Mouse (Mus musculus) heart, embryonic 15.5 days (tissue): ENCODE data around the gene 4833427G06Rik. TPM values are rescaled to one million over a fixed set of nuclear protein-coding genes. Genes with fewer than 3 reads are reported as not detected.
"Not testable (repeated sequence)": the region's sequence is repeated elsewhere in the genome, so short reads cannot be mapped to it uniquely, and the experiment has no call there.

Experiments used
- ATAC-seq: fragments of 200-750 bp; cut with Nextera tagmentation; replicated peaks from 2 replicates; pipeline ENCODE4 v1.8.0; 2017; ENCODE audit warnings: low read depth, moderate TSS enrichment; ENCODE audit not compliant: insufficient number of reproducible peaks, insufficient read depth, low FRiP score
- H3K27ac ChIP-seq: fragments of 300-500 bp; sonication (generic); 2 replicates; pipeline ENCODE4 v1.5.1; 2015; ENCODE audit warnings: mild to moderate bottlenecking, inconsistent platforms
- H3K27me3 ChIP-seq: fragments of 300-500 bp; sonication (generic); 2 replicates; pipeline ENCODE4 v1.6.1; 2015; ENCODE audit warnings: inconsistent platforms
- H3K36me3 ChIP-seq: fragments of 300-500 bp; sonication (generic); 2 replicates; pipeline ENCODE4 v1.6.1; 2015; ENCODE audit warnings: mild to moderate bottlenecking, inconsistent platforms
- H3K4me1 ChIP-seq: fragments of 300-500 bp; sonication (generic); replicated peaks from 2 replicates; pipeline ENCODE4 v1.6.1; 2015; ENCODE audit warnings: inconsistent platforms
- H3K4me2 ChIP-seq: fragments of 300-500 bp; sonication (generic); 2 replicates; pipeline ENCODE4 v1.6.1; 2015; ENCODE audit warnings: inconsistent platforms, mild to moderate bottlenecking, moderate library complexity
- H3K4me3 ChIP-seq: fragments of 300-500 bp; sonication (generic); 2 replicates; pipeline ENCODE4 v1.5.1; 2015; ENCODE audit warnings: mild to moderate bottlenecking, inconsistent platforms
- H3K9ac ChIP-seq: fragments of 300-500 bp; sonication (generic); 2 replicates; pipeline ENCODE4 v1.6.1; 2015; ENCODE audit warnings: mild to moderate bottlenecking, inconsistent platforms
- H3K9me3 ChIP-seq: fragments of 300-500 bp; sonication (generic); replicated peaks from 2 replicates; pipeline ENCODE4 v1.6.1; 2016; ENCODE audit warnings: inconsistent platforms
- WGBS: fragments of 180-500 bp; shearing (Covaris S2); methylation state at CpG from one replicate; pipeline ENCODE4 v1.1.7; 2015; ENCODE audit warnings: mixed read lengths; 5-methylcytosine and 5-hydroxymethylcytosine counted together
- polyA plus RNA-seq: library from polyadenylated mRNA; unstranded; fragments of >200 nt; fragmentation: Nextera tagmentation; extraction: Ambion mirVana; gene quantifications from 2 replicates; pipeline ENCODE4 v1.2.1, GENCODE M21; 2015

Gene 4833427G06Rik
- 0.19 TPM in 1 of 2 replicates, not detected in the other for polyA plus RNA-seq

DNA sequence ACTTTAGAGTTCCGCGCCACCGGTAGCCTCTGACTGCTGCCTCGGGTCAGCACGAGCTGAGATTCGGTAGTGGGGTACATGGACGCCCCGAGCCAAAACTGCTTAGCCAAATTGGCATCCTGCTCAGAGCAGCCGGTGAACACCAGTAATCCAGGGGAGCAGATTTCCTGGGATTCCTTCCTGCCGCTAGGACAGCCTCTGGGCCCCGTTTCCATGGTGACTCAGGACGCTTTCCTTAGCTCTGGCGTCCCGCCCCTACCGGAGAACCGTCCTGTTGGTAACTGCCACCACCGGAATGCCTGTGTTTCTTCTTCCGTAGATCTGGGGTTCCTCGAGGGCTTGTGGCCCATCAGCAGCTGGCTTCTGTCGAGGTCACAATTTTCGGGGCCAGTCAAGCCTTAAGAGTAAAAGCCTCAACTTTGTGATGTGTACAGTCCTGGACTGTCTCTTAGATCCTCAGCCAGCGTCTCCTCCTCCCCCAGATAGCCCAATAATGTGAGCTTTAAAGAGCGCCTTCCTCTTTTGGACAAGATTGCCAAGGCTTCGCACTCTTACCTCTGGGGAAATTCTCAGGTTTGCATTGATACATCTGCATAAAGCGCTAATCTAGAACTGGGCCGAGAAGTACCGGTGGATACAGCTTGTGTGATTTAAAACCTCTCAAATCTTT is at the start of gene 4833427G06Rik:
Gene 4833427G06Rik, minus strand, starts transcription at position 323 of the 670 bp plus-strand sequence.
- Histone ChIP-seq H3K27me3 (peaks cover 18% of the 10 kb centered on the region), H3K4me1 (peaks cover 16% of the 10 kb centered on the region), H3K27ac (no peak within 1 kb of the TSS), H3K9me3 (no peaks in the 10 kb centered on the region), H3K4me2 (peak within 1 kb of the TSS; percentile 100), H3K9ac (0 out of 2 replicates have a peak within 1 kb of the TSS, but pooled peaks have one; percentile 2), H3K36me3 (no peaks in the 10 kb centered on the region), H3K4me3 (peak within 1 kb of the TSS; percentile 30)
- ATAC-seq = no peak
- 9% methylated on average over 27 of the region's 27 CpGs for WGBS

DNA sequence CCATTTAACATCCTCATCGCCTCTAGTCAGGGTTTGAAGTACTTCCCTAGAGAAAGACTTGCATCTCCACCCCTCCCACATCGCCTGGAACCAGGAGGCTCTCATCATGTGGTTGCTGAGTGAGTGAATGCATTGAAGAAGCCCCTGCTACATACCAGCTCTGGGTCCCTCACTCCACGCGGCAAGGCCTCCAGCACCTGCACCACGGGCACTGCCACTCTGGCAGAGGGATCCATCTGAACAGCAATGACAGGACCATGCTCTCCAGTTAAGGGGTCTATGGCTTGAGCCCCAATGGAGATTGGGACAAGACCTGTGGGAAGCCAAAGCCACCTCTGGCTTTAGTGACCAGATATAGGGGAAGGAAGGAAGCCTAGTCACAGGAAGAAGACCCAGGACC is 45.4 kb upstream of the 4833427G06Rik start:
- H3K4me2 ChIP-seq = no peak overlapping the region
- H3K9me3 ChIP-seq = no peaks in the 10 kb centered on the region
- H3K9ac ChIP-seq = no peak overlapping the region
- ATAC-seq = no peak
- H3K27ac ChIP-seq = no peak overlapping the region
- 0 out of 2 replicates have a peak, but pooled peaks cover 7% of the 10 kb centered on the region for H3K4me1 ChIP-seq
- 76% methylated on average over 5 of the region's 5 CpGs for WGBS
- H3K4me3 ChIP-seq = no peak overlapping the region
- H3K36me3 ChIP-seq = no peaks in the 10 kb centered on the region
- peaks cover 10% of the 10 kb centered on the region; the same call in 1 of the 2 replicates for H3K27me3 ChIP-seq

DNA sequence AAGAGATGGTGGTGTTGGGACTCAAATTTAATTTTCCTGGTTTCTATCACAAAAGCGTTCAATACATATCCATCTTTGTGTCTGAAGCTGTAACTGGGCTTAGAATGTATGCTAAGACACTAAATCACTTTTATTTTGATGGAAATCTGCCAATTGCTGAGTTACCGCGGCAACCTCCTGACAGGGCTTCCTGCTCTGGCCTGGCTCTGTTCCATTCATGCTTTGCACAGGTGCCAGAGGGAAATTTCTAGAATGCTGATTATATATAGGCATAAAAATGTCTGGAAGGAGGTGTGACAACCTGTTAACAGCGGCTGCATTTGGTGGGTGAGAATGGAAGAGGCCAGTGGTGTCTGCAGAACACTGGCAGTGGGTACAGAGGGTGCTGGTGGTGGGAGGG is 44.6 kb upstream of the 4833427G06Rik start:
- Histone ChIP-seq H3K27ac (no peak overlapping the region), H3K4me1 (0 out of 2 replicates have a peak, but pooled peaks cover 3% of the 10 kb centered on the region), H3K4me3 (no peak overlapping the region), H3K4me2 (no peak overlapping the region), H3K9me3 (no peaks in the 10 kb centered on the region), H3K9ac (no peak overlapping the region), H3K27me3 (peaks cover 9% of the 10 kb centered on the region; the same call in 1 of the 2 replicates), H3K36me3 (no peaks in the 10 kb centered on the region)
- no peak for ATAC-seq
- WGBS = 52% methylated on average over 4 of the region's 4 CpGs

GRCm38 (mm10) chr9:51144218-51144617 is 42.3 kb upstream of the 4833427G06Rik start:
- no peak for ATAC-seq
- H3K27me3 ChIP-seq = no peaks in the 10 kb centered on the region
- H3K36me3 ChIP-seq = no peaks in the 10 kb centered on the region
- H3K27ac ChIP-seq = no peak overlapping the region
- no peaks in the 10 kb centered on the region for H3K9me3 ChIP-seq
- no peak overlapping the region for H3K4me2 ChIP-seq
- 0 out of 2 replicates have a peak, but pooled peaks cover 3% of the 10 kb centered on the region for H3K4me1 ChIP-seq
- no peak overlapping the region for H3K4me3 ChIP-seq
- 72% methylated on average over 6 of the region's 6 CpGs for WGBS
- no peak overlapping the region for H3K9ac ChIP-seq

GRCm38 (mm10) chr9:51143437-51143836 is 41.6 kb upstream of the 4833427G06Rik start:
- WGBS = 65% methylated on average over 1 of the region's 1 CpGs
- no peak overlapping the region for H3K27ac ChIP-seq
- no peak for ATAC-seq
- no peak overlapping the region for H3K9ac ChIP-seq
- H3K4me2 ChIP-seq = no peak overlapping the region
- no peaks in the 10 kb centered on the region for H3K36me3 ChIP-seq
- no peak overlapping the region for H3K4me3 ChIP-seq
- no peaks in the 10 kb centered on the region for H3K9me3 ChIP-seq
- H3K4me1 ChIP-seq = 0 out of 2 replicates have a peak, but pooled peaks cover 3% of the 10 kb centered on the region
- no peaks in the 10 kb centered on the region for H3K27me3 ChIP-seq

- no peak overlapping the region for H3K4me2 ChIP-seq
- no peaks in the 10 kb centered on the region for H3K27me3 ChIP-seq
- no peaks in the 10 kb centered on the region for H3K4me1 ChIP-seq
- no peak for ATAC-seq
- WGBS = 72% methylated on average over 3 of the region's 3 CpGs
- no peaks in the 10 kb centered on the region for H3K9me3 ChIP-seq
- no peak overlapping the region for H3K9ac ChIP-seq
- no peak overlapping the region for H3K27ac ChIP-seq
- H3K4me3 ChIP-seq = no peak overlapping the region
- no peaks in the 10 kb centered on the region for H3K36me3 ChIP-seq
Measured at GRCm38 (mm10) chr9:51140711-51141110, 38.8 kb upstream of the 4833427G06Rik start.

- H3K27me3 ChIP-seq, H3K9me3 ChIP-seq, H3K4me1 ChIP-seq, H3K4me2 ChIP-seq, H3K27ac ChIP-seq, H3K4me3 ChIP-seq, H3K9ac ChIP-seq, ATAC-seq, H3K36me3 ChIP-seq: not testable (repeated sequence)
- WGBS = 68% methylated on average over 1 of the region's 1 CpGs
Measured at GRCm38 (mm10) chr9:51139401-51139800, 37.5 kb upstream of the 4833427G06Rik start.

GRCm38 (mm10) chr9:51138301-51138700 is 36.4 kb upstream of the 4833427G06Rik start:
- ATAC-seq = no peak
- Histone ChIP-seq H3K36me3 (no peaks in the 10 kb centered on the region), H3K4me2 (no peak overlapping the region), H3K4me1 (no peaks in the 10 kb centered on the region), H3K9ac (no peak overlapping the region), H3K27me3 (no peaks in the 10 kb centered on the region), H3K4me3 (no peak overlapping the region), H3K27ac (no peak overlapping the region), H3K9me3 (no peaks in the 10 kb centered on the region)
- 77% methylated on average over 1 of the region's 1 CpGs for WGBS

DNA sequence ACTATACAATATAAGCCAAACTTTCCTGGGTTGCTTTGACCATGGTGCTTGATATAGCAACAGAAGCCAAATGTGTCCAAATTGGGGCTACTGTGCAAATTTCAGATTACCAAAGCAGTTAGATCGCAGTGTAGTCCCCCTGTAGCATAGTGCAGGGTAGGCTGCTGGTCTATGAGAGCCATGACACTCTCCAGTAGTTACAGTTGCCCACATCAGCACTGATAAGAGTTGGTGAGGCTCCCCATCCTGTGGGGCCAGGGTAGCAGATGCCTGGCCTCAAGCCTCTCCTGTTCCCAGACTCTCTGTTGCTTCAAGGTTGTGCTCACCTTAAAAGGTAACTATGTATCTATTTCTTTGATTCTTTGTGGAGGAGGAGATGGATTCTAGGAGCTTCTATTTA is 36.0 kb upstream of the 4833427G06Rik start:
- no peaks in the 10 kb centered on the region for H3K4me1 ChIP-seq
- no peak for ATAC-seq
- H3K9me3 ChIP-seq = no peaks in the 10 kb centered on the region
- H3K9ac ChIP-seq = no peak overlapping the region
- H3K27ac ChIP-seq = no peak overlapping the region
- WGBS = 79% methylated on average over 1 of the region's 1 CpGs
- no peaks in the 10 kb centered on the region for H3K27me3 ChIP-seq
- no peak overlapping the region for H3K4me3 ChIP-seq
- no peak overlapping the region for H3K4me2 ChIP-seq
- no peaks in the 10 kb centered on the region for H3K36me3 ChIP-seq

DNA sequence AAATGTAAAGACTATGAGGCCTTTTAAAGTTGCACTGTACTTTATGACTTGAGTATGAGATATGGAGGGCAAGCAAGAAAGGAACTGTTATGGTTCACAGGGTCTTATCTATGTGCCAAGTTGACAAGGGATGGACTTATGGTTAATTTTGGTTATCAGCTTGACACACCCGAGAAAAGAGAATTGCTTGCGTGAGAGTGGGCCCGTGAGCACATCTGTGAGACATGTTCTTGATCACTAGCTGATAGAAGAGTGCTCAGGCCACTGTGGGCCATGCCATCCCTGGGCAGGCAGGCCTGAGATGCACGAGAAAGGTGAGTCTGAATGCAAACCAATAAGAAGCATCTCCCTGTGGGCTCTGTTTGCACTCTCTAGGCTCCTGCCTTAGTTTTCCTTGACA is 35.6 kb upstream of the 4833427G06Rik start:
- no peak overlapping the region for H3K4me3 ChIP-seq
- H3K9me3 ChIP-seq = no peaks in the 10 kb centered on the region
- H3K27ac ChIP-seq = no peak overlapping the region
- no peaks in the 10 kb centered on the region for H3K27me3 ChIP-seq
- no peak for ATAC-seq
- H3K9ac ChIP-seq = no peak overlapping the region
- H3K4me2 ChIP-seq = no peak overlapping the region
- no peaks in the 10 kb centered on the region for H3K36me3 ChIP-seq
- no peaks in the 10 kb centered on the region for H3K4me1 ChIP-seq
- 73% methylated on average over 4 of the region's 4 CpGs for WGBS

DNA sequence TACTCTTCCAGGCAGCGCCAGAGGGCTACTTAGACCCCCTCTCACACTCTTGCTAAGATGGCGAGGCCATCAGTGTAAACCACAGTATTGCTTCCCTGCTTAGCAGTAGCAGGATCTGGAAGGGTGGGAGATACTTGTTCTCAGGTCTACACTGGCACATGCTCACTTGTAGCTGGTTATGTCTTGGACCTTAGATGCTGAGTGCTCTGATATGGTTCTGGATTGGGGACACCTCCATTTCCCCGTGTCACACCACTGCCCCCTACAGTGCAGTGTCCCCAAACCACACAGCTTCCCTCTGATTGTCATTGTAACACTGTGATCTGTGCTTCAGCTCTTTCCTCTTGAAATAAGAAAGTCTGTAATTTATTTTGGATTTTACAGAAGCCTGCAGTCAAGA is 35.1 kb upstream of the 4833427G06Rik start:
- no peak for ATAC-seq

GRCm38 (mm10) chr9:51114767-51115166 is 12.9 kb upstream of the 4833427G06Rik start:
- no peak overlapping the region for H3K4me2 ChIP-seq
- H3K9ac ChIP-seq = no peak overlapping the region
- no peaks in the 10 kb centered on the region for H3K27me3 ChIP-seq
- no peaks in the 10 kb centered on the region for H3K9me3 ChIP-seq
- H3K4me3 ChIP-seq = no peak overlapping the region
- no peaks in the 10 kb centered on the region for H3K36me3 ChIP-seq
- H3K27ac ChIP-seq = no peak overlapping the region
- no peak for ATAC-seq
- 69% methylated on average over 4 of the region's 4 CpGs for WGBS
- H3K4me1 ChIP-seq = no peaks in the 10 kb centered on the region

More for the DNA sequence above, 35.1 kb upstream of the 4833427G06Rik start:
- Histone ChIP-seq H3K4me3 (no peak overlapping the region), H3K36me3 (no peaks in the 10 kb centered on the region), H3K9ac (no peak overlapping the region), H3K27me3 (no peaks in the 10 kb centered on the region), H3K9me3 (no peaks in the 10 kb centered on the region), H3K27ac (no peak overlapping the region), H3K4me2 (no peak overlapping the region), H3K4me1 (no peaks in the 10 kb centered on the region)
- 61% methylated on average over 3 of the region's 3 CpGs for WGBS
